Mouse (Mus musculus) left cerebral cortex, postnatal 10 days (tissue): ENCODE results near the gene Zfp598. TPM values are rescaled to one million over a fixed set of nuclear protein-coding genes. Genes with fewer than 3 reads are reported as not detected.
A peak's percentile ranks its signal among the peaks of the same experiment; 100 is the strongest.

Experiments used
- DNase-seq, 2 experiments: peaks; one replicate each; pipeline ENCODE4 v3.0.0; 2021 to 2022; ENCODE audit warnings: low spot score in 2 of 2, mixed read lengths in 1 of 2; ENCODE audit errors: extremely low spot score in 1 of 2
- intact Hi-C: fragments of 180-260 bp; cut with DNase I; formaldehyde crosslinking; loops from one replicate; pipeline ENCODE4 v1.15.1; 2025
- total RNA-seq, 2 experiments: library from RNA; stranded (reverse); gene quantifications; 2 replicates each; pipeline ENCODE4 v1.2.3; 2021

Zfp598 gene
- total RNA-seq, 2 experiments from 2014 or later: 37.2 to 38.1 TPM

GRCm38 (mm10) chr17:24674277-24674676, 4.8 kb downstream of the Zfp598 start:
- intact Hi-C loops: no loop called here
- DNase-seq: no peak

- peak in 1 of 2 experiments; percentile 79 for DNase-seq
- intact Hi-C loops: no loop called here
Measured at GRCm38 (mm10) chr17:24676187-24676586, 6.7 kb downstream of the Zfp598 start.

GRCm38 (mm10) chr17:24676877-24677276, 7.4 kb downstream of the Zfp598 start:
- no peak for DNase-seq
- intact Hi-C loops: no loop called here

- intact Hi-C loops: no loop called here
Measured at GRCm38 (mm10) chr17:24677500-24678080, 8.1 kb downstream of the Zfp598 start.

GRCm38 (mm10) chr17:24686514-24686913, 17.0 kb downstream of the Zfp598 start:
- intact Hi-C loops: no loop called here
- DNase-seq: no peak

More at GRCm38 (mm10) chr17:24677500-24678080, 8.1 kb downstream of the Zfp598 start:
- DNase-seq: no peak

- DNase-seq: peak in 1 of 2 experiments; percentile 71
- intact Hi-C loops: no loop called here
Measured at GRCm38 (mm10) chr17:24687146-24687595, 17.7 kb downstream of the Zfp598 start.

- no peak for DNase-seq
- intact Hi-C loops: no loop called here
Measured at GRCm38 (mm10) chr17:24687599-24687998, 18.1 kb downstream of the Zfp598 start.

GRCm38 (mm10) chr17:24689251-24690081, 20.0 kb downstream of the Zfp598 start, which contains the start of gene Syngr3:
TSS of gene Syngr3 (minus strand) at chr17:24689955.
- DNase-seq: peak in 1 of 2 experiments; percentile 65
- intact Hi-C loops: no loop called here

GRCm38 (mm10) chr17:24692385-24692784, 22.9 kb downstream of the Zfp598 start:
- DNase-seq: no peak
- intact Hi-C loops: no loop called here

GRCm38 (mm10) chr17:24695326-24696010, 26.0 kb downstream of the Zfp598 start:
- intact Hi-C loops: no loop called here
- DNase-seq: no peak

GRCm38 (mm10) chr17:24696011-24696697, 26.7 kb downstream of the Zfp598 start, which contains the start of the genes Gfer and Noxo1:
TSS of gene Gfer (minus strand) at chr17:24696156.
TSS of gene Noxo1 (plus strand) at chr17:24696234.
- intact Hi-C loops: no loop called here
- DNase-seq: peak; percentile 65 to 93

GRCm38 (mm10) chr17:24697985-24698384, 28.5 kb downstream of the Zfp598 start:
- DNase-seq: peak in 1 of 2 experiments; percentile 68
- intact Hi-C loops: no loop called here

- DNase-seq: no peak
- intact Hi-C loops: no loop called here
Measured at GRCm38 (mm10) chr17:24698715-24699114, 29.2 kb downstream of the Zfp598 start.

GRCm38 (mm10) chr17:24699473-24699872, 30.0 kb downstream of the Zfp598 start:
- intact Hi-C loops: no loop called here
- DNase-seq: no peak

GRCm38 (mm10) chr17:24701251-24701650, 31.8 kb downstream of the Zfp598 start:
- DNase-seq: no peak
- intact Hi-C loops: no loop called here

GRCm38 (mm10) chr17:24705821-24706220, 36.3 kb downstream of the Zfp598 start:
- no peak for DNase-seq
- intact Hi-C loops: no loop called here

GRCm38 (mm10) chr17:24706982-24707800, 37.7 kb downstream of the Zfp598 start, which contains the start of gene Tbl3:
TSS of gene Tbl3 (minus strand) at chr17:24707660.
- DNase-seq: peak; percentile 94 to 96
- intact Hi-C loops: no loop called here
